Mouse (Mus musculus) heart, embryonic 13.5 days (tissue): Measurements from ENCODE around the gene Il1r2. TPM values are rescaled to one million over a fixed set of nuclear protein-coding genes. Genes with fewer than 3 reads are reported as not detected.

Experiments
- ATAC-seq: fragments of 200-750 bp; cut with Nextera tagmentation; 2 replicates; pipeline ENCODE4 v1.8.0; 2017; ENCODE audit warnings: moderate TSS enrichment; ENCODE audit not compliant: insufficient number of reproducible peaks, low FRiP score, low TSS enrichment; ENCODE audit errors: extremely low read depth
- H3K27ac ChIP-seq: fragments of 300-500 bp; sonication (generic); replicated peaks from 2 replicates; pipeline ENCODE4 v1.5.1; 2015; ENCODE audit warnings: moderate library complexity, mild to moderate bottlenecking, inconsistent platforms
- H3K27me3 ChIP-seq: fragments of 300-500 bp; sonication (generic); replicated peaks from 2 replicates; pipeline ENCODE4 v1.6.1; 2015; ENCODE audit warnings: mild to moderate bottlenecking, inconsistent platforms
- H3K36me3 ChIP-seq: fragments of 300-500 bp; sonication (generic); 2 replicates; pipeline ENCODE4 v1.6.1; 2015; ENCODE audit warnings: mild to moderate bottlenecking, inconsistent platforms
- H3K4me1 ChIP-seq: fragments of 300-500 bp; sonication (generic); 2 replicates; pipeline ENCODE4 v1.6.1; 2015; ENCODE audit warnings: inconsistent platforms
- H3K4me2 ChIP-seq: fragments of 300-500 bp; sonication (generic); 2 replicates; pipeline ENCODE4 v1.6.1; 2015; ENCODE audit warnings: inconsistent platforms, mild to moderate bottlenecking, moderate library complexity
- H3K4me3 ChIP-seq: fragments of 300-500 bp; sonication (generic); 2 replicates; pipeline ENCODE4 v1.5.1; 2015; ENCODE audit warnings: moderate library complexity, mild to moderate bottlenecking, inconsistent platforms
- H3K9ac ChIP-seq: fragments of 300-500 bp; sonication (generic); 2 replicates; pipeline ENCODE4 v1.6.1; 2015; ENCODE audit warnings: inconsistent platforms, mild to moderate bottlenecking, moderate library complexity
- H3K9me3 ChIP-seq: fragments of 300-500 bp; sonication (generic); 2 replicates; pipeline ENCODE4 v1.6.1; 2016; ENCODE audit warnings: inconsistent platforms
- WGBS: fragments of 180-500 bp; shearing (Covaris S2); methylation state at CpG from one replicate; pipeline ENCODE4 v1.1.7; 2015; ENCODE audit warnings: mixed read lengths; 5-methylcytosine and 5-hydroxymethylcytosine counted together
- polyA plus RNA-seq: library from polyadenylated mRNA; unstranded; fragments of >200 nt; fragmentation: Nextera tagmentation; extraction: Ambion mirVana; gene quantifications from 2 replicates; pipeline ENCODE4 v1.2.1, GENCODE M21; 2015

The Il1r2 gene
- 0.15 and 0.37 TPM in 2 replicates for polyA plus RNA-seq

DNA sequence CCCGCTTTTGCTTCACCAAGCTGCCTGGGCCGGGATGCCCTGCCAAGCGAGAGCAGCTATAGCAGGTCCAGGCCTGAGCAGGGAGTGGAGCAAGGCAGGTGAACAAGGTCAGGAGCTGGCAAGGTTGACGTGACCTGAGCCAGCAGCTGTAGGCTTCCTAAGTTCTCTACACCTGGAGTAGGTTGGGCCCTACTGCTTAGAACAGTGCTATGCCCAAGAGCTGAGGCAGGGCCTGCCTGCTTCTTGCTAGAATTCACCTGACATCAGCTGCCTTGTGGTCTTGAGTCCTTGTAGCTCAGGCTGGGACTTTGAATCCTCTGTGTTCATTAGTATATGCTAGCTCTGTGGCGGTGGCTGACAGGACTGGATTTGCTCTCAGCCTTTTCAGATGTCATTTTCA lies at the start of gene Il1r2:
Gene Il1r2 (plus strand): TSS at position 301 of the 400 bp plus-strand sequence.
- 79% methylated on average over 5 of the region's 5 CpGs for WGBS
- Histone ChIP-seq H3K4me1 (no peaks in the 10 kb centered on the region), H3K4me3 (no peak within 1 kb of the TSS), H3K4me2 (no peak within 1 kb of the TSS), H3K27ac (no peak within 1 kb of the TSS), H3K27me3 (no peaks in the 10 kb centered on the region), H3K36me3 (no peaks in the 10 kb centered on the region), H3K9me3 (no peaks in the 10 kb centered on the region), H3K9ac (no peak within 1 kb of the TSS)
- no peak for ATAC-seq

- peaks cover 89% of the 10 kb centered on the region for H3K36me3 ChIP-seq
- WGBS: 87% methylated on average over 27 of the region's 27 CpGs
Observed at GRCm38 (mm10) chr1:40024554-40025320, 49.1 kb upstream of the Il1r2 start.

DNA sequence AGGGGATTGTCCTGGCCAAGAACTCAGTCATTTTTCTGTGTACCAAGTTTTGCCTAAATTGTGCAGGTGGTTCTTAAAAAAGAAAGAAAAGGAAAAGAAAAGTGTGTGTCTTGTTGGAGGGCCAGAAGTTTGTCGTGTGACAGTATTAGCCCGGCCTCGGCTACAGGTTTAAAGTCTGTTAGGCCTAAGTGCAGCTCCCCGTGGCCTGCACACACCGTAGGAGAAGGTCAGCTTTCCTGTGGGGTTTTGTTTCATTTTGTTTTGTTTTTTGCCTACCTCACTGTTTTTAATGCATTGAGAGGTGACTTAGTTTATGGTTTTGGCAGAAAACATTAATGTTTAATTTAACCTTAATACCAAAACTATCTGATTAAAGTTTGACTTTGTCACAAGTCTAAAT lies 48.5 kb upstream of the Il1r2 start:
- WGBS: 84% methylated on average over 5 of the region's 5 CpGs
- Histone ChIP-seq H3K36me3 (peaks cover 82% of the 10 kb centered on the region), H3K27me3 (no peaks in the 10 kb centered on the region), H3K4me3 (no peak overlapping the region), H3K27ac (no peak overlapping the region), H3K4me1 (no peaks in the 10 kb centered on the region), H3K4me2 (no peak overlapping the region), H3K9me3 (no peaks in the 10 kb centered on the region), H3K9ac (no peak overlapping the region)
- ATAC-seq: no peak

More at GRCm38 (mm10) chr1:40024554-40025320, 49.1 kb upstream of the Il1r2 start:
- Histone ChIP-seq H3K27ac (no peak overlapping the region), H3K4me3 (no peak overlapping the region), H3K27me3 (no peaks in the 10 kb centered on the region), H3K4me2 (no peak overlapping the region), H3K9me3 (no peaks in the 10 kb centered on the region), H3K4me1 (no peaks in the 10 kb centered on the region), H3K9ac (no peak overlapping the region)
- ATAC-seq: no peak

- Histone ChIP-seq H3K36me3 (peaks cover 67% of the 10 kb centered on the region), H3K27me3 (no peaks in the 10 kb centered on the region), H3K4me1 (no peaks in the 10 kb centered on the region), H3K9me3 (no peaks in the 10 kb centered on the region), H3K9ac (no peak overlapping the region), H3K4me2 (no peak overlapping the region), H3K4me3 (no peak overlapping the region), H3K27ac (no peak overlapping the region)
- 75% methylated on average over 7 of the region's 7 CpGs for WGBS
- no peak for ATAC-seq
Observed at GRCm38 (mm10) chr1:40027116-40027620, 46.7 kb upstream of the Il1r2 start.

DNA sequence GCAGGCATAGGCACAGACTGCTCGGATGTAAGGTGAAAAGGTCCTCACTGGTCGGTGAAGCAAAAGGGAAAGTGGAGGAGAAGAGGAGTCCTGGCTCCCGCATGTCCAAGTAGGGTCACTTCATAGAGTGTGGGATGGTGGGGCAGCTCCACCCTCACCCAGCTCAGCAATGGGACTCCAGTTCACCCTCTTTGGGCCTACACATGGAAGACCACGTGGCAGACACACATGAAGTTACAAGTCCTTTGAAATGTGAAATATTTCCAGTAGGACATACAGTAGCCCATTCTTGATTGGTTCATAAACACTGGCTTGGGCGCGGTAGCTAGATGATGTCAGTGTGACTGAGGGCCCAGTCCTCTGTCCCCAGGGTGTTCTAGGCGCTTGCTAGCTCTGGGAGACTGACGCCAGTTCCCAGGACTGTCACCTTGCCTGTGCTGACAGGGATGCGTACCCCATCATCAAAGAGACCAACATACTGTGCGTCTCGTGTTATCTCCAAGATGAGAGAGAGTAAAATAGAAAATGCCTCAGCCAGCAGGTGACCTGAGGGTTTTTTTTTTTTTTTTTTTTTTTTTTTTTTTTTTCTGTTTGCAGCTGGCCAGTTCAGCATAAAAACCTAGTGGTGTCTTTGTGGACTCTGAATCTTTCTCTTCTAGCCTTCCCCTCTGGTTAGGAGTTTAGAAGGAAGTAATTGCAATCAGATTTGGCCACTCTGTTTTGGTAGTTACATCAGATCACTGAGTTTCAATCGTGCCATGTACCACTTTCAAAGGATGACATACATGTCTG lies 45.5 kb upstream of the Il1r2 start:
- H3K27ac ChIP-seq: no peak overlapping the region
- H3K9ac ChIP-seq: no peak overlapping the region
- no peak for ATAC-seq
- peaks cover 54% of the 10 kb centered on the region for H3K36me3 ChIP-seq
- WGBS: 75% methylated on average over 12 of the region's 12 CpGs
- no peaks in the 10 kb centered on the region for H3K9me3 ChIP-seq
- H3K4me2 ChIP-seq: no peak overlapping the region
- no peaks in the 10 kb centered on the region for H3K27me3 ChIP-seq
- H3K4me1 ChIP-seq: peaks cover 4% of the 10 kb centered on the region
- H3K4me3 ChIP-seq: no peak overlapping the region

DNA sequence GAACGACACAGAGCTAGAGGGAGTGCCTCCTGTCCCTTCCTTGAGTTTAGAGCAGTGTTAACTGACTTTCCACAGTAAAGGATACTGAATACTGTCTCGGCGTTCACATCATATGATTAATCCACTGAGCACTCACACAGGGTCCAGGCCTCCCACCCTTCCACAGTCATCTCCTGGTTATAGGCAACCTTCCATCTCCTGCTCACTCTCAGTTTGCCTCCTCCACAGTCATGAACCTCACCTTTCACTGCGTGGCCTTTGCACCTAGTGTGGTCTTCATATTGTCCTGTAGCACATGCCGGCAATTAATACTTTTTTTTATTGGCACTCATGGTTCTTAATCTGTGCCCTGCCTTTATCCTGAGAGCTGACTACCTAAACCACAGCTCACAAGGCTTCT lies 44.3 kb upstream of the Il1r2 start:
- Histone ChIP-seq H3K9ac (no peak overlapping the region), H3K27me3 (no peaks in the 10 kb centered on the region), H3K4me2 (no peak overlapping the region), H3K36me3 (peaks cover 42% of the 10 kb centered on the region), H3K27ac (no peak overlapping the region), H3K9me3 (no peaks in the 10 kb centered on the region), H3K4me3 (no peak overlapping the region), H3K4me1 (peaks cover 11% of the 10 kb centered on the region)
- ATAC-seq: no peak
- WGBS: 89% methylated on average over 5 of the region's 5 CpGs

- 80% methylated on average over 14 of the region's 14 CpGs for WGBS
- Histone ChIP-seq H3K9me3 (no peaks in the 10 kb centered on the region), H3K27ac (no peak overlapping the region), H3K4me3 (no peak overlapping the region), H3K36me3 (peaks cover 34% of the 10 kb centered on the region), H3K4me2 (no peak overlapping the region), H3K27me3 (no peaks in the 10 kb centered on the region), H3K9ac (no peak overlapping the region), H3K4me1 (peaks cover 11% of the 10 kb centered on the region)
- ATAC-seq: no peak
Observed at GRCm38 (mm10) chr1:40030287-40030975, 43.4 kb upstream of the Il1r2 start.

DNA sequence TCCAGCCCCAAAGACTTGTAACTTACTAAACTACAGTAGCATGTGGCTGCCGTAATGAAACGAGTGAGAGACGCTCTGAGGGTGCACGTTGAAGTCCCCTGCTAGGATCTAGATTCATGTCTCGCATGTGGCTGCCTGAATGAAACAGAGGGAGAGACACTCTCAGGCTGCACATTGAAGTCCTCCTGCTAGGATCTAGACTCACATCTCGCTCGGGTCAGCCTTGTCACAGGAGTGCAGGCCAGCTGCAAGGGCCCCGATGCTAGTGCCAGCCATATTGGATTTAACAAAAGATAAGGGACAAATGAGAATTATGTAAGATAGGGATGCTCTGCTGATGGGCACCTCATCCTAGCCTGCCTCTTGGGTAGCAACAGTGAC lies 42.9 kb upstream of the Il1r2 start:
- Histone ChIP-seq H3K4me2 (no peak overlapping the region), H3K9me3 (no peaks in the 10 kb centered on the region), H3K36me3 (peaks cover 29% of the 10 kb centered on the region), H3K4me3 (no peak overlapping the region), H3K27ac (no peak overlapping the region), H3K4me1 (peaks cover 11% of the 10 kb centered on the region), H3K9ac (no peak overlapping the region), H3K27me3 (no peaks in the 10 kb centered on the region)
- ATAC-seq: no peak
- WGBS: 84% methylated on average over 8 of the region's 8 CpGs

DNA sequence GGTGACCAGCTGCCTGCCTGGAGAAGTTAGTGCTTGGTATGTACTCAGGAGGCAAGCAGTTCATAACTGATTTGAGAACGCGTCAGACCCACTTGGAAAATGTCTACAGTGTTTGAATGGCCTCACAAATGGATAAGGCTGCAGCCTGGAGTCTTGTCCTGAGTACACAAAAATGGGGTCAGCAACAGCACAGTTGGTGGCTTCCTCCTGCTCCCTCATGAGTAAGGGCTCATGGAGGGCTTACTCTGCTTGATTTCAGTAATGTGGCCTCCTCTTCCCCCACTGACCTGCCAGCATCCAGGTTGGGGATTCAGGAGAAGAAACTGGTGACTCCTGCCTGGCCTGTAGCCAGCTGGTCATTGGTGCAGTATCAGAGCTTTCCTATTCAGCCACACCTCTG lies 42.3 kb upstream of the Il1r2 start:
- Histone ChIP-seq H3K4me3 (no peak overlapping the region), H3K9me3 (no peaks in the 10 kb centered on the region), H3K27me3 (no peaks in the 10 kb centered on the region), H3K4me1 (peaks cover 11% of the 10 kb centered on the region), H3K27ac (no peak overlapping the region), H3K9ac (no peak overlapping the region), H3K36me3 (peaks cover 22% of the 10 kb centered on the region), H3K4me2 (no peak overlapping the region)
- 77% methylated on average over 2 of the region's 2 CpGs for WGBS
- ATAC-seq: no peak

DNA sequence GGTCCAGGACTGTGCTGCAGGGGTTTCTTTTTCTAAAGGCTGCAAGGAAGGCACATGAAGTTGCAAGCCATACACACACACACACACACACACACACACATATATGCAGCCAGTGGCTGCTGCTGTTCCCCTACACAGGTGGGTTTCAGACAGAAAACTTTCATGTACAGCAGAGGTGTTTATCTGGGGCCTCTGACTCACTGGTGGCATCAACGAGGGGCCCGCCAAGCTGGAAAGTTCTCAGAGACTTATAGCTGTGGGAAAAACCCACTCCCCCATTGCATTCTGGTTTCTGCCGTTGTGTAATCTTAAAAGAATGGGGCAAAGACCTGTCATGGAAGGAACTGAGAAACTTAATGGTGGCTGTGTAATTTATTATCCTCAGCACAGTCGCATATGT lies 40.6 kb upstream of the Il1r2 start:
- Histone ChIP-seq H3K9me3 (no peaks in the 10 kb centered on the region), H3K36me3 (peaks cover 6% of the 10 kb centered on the region), H3K27ac (no peak overlapping the region), H3K4me3 (no peak overlapping the region), H3K4me1 (peaks cover 11% of the 10 kb centered on the region), H3K9ac (no peak overlapping the region), H3K4me2 (no peak overlapping the region), H3K27me3 (no peaks in the 10 kb centered on the region)
- no peak for ATAC-seq
- WGBS: 69% methylated on average over 4 of the region's 4 CpGs

DNA sequence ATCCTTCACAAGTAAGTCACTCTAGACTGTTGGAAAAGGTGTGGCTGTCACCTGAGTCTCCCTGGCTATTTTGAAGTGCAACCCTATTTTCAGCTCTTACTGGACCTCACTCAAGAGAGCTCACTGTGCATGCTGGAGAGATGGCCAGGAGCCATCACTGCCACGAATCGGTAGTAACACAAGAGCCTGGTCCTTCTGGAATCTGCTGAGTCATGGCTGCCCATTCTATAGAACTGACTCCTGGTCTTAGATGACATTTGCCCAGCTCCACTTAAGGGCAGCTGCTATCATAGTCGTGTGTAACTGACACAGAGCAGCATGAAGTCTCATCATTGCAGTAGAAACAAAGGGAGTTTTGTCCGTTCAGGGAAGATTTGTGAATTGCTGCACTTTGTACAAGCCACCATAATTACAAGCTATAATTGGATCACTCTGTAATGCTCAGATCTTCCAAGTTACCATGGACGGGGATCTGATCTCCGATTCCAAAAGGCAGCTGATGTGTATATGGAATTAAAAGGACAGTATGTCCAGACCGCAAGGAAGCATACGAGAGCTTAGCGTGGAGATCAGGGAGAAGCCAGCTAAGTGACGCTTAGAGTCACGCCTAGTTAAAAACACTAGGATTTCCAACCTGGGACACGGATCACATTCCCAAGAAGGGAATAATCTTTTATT lies 40.0 kb upstream of the Il1r2 start:
- H3K36me3 ChIP-seq: peaks cover 4% of the 10 kb centered on the region
- no peak overlapping the region for H3K27ac ChIP-seq
- H3K9me3 ChIP-seq: no peaks in the 10 kb centered on the region
- H3K27me3 ChIP-seq: no peaks in the 10 kb centered on the region
- ATAC-seq: no peak
- peaks cover 11% of the 10 kb centered on the region for H3K4me1 ChIP-seq
- H3K4me2 ChIP-seq: no peak overlapping the region
- no peak overlapping the region for H3K4me3 ChIP-seq
- no peak overlapping the region for H3K9ac ChIP-seq
- WGBS: 65% methylated on average over 12 of the region's 12 CpGs
